Mouse (Mus musculus) kidney, adult 2 months (tissue): ENCODE results near the gene Id3.

Experiments
- CTCF ChIP-seq: fragments of 200-500 bp; conservative IDR thresholded peaks from 2 replicates; pipeline ENCODE4 v1.5.1; 2011; ENCODE audit warnings: low read depth, mild to moderate bottlenecking, control low read depth, low read length, moderate library complexity, mixed read lengths; ENCODE audit not compliant: insufficient read depth, insufficient read length
- POLR2A ChIP-seq: fragments of 200-500 bp; IDR thresholded peaks from one replicate; pipeline ENCODE4 v1.6.1; 2011; ENCODE audit warnings: low read depth, low read length, control low read depth

DNA sequence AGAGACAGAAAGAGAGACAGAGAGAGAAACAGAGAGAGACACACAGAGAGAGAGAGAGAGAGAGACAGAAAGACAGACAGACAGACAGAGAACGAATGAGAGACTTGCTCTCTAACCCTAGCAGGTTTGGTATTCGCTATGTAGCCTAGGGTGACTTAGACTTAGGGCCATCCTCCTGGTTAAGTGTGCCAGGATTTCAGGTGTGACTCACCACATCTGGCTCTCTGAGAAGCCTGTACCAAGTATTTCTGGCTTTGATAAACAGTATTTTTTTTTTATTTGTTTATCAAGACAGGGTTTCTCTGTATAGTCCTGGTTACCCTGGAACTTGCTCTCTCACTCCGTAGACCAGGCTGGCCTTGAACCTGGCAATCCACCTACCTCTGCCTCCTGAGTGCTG is 24.4 kb downstream of the Id3 start:
- TF ChIP-seq CTCF = no peak
- TF ChIP-seq POLR2A = no peak
